Mouse (Mus musculus) right cerebral cortex, postnatal 4 days (tissue): ENCODE measurements around the gene Slc10a7.

Source experiments
- DNase-seq: peaks from one replicate; pipeline ENCODE4 v3.0.0-alpha.2; 2022

The Slc10a7 gene

DNA sequence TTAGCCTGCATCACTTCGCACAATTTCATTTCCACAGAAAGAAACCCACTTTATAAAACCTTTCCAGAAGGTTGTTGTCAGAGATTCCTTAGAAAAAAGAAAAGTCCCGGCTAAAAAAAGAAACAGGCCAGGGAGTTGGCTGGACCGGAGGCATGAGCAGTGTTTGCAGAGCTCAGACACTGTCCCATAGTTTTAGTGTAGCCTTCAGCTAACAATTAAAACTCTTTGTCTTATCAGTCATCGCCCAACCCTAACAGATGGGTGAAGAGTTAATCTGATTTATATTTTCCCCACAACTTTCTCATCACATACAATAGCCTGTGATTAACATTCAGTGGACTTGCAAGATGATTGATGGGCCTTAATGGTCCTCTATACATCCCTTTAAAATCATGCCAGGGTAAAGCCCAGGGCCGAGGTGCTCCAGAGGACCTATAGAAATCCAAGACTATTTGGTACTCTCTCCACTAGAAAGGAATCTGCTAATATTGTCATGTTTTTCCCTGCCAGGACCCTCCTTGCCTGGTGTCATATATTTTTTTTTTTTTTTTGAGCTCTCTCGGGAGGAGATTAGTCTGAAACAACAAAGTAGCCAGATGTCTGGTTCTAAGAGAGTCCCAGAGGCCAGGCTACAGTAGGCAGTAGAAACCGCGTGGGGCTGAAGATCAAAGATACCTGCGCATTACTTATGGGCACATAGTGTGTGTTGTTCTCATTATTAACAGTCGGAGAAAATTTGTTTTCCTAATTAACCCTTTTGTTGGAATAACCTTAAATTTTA lies 41.0 kb downstream of the Slc10a7 start:
- no peak for DNase-seq

DNA sequence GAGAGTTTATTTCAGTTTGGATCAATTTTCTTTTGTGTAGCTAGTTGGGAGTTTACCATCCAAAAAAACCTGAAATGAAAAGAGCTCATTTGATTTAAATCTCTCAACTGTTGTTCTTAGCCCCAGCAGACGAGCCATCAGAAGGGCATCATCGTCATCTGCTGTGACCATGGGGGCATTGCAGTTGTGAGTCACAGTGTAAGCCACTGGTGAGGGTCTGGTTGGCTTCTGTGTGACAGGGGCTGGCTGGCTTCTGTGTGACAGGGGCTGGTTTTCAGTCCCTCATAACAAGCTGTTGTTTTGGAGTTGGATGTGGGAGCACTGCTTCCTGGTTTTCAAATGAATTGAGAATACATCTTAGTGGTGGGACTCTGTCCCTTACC lies 41.6 kb downstream of the Slc10a7 start:
- DNase-seq, result no peak

DNA sequence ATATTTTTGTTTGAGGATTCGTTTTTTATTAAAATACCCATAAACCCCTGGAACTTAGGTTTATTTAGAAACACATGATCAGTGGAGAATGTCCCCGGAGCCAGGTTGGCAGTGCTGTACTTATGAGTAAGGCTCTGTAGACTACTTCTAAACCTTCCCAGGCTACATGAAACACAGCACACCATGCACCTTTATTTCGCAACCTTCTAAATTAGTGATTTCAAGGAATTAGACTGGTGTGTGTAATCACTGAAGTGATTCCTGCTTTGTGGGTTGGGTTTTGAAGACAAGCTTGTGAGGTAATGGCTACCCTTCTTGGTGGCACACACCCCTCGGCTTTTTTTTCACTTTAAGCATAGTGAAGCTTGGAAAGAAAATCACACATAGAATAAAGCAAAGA lies 46.7 kb downstream of the Slc10a7 start:
- no peak for DNase-seq

DNA sequence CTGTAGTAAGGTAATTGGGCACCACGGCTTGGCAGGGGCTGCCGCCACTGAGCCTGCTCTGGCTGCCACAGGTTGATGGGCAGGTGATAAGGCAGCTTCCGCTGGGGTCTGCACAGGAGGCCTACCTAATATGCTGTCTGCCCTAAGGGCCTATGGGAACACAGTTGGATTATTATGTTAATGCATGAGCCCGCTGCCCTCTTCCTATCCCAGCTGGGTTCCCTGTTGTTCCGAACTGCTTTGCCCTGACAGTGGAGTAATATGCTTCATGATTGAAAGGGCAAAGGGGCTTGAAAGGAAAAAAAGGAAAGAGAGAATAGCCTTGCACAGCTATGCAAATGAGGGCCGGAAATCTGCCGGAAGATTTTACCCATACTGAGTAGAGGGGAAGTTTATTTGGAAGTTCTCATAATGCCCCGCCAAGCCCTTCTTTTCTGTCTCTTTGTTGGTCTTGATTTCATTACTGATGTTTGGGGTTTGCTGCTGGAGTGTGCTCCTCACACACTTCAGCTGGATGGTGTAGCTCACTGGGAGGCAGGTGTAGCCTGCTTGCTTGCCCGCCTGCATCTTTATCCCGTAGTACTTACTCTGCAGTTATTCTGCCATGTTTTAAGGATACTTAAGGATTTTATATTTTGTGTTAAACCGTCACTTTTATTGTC lies 47.8 kb downstream of the Slc10a7 start:
- DNase-seq, result no peak

DNA sequence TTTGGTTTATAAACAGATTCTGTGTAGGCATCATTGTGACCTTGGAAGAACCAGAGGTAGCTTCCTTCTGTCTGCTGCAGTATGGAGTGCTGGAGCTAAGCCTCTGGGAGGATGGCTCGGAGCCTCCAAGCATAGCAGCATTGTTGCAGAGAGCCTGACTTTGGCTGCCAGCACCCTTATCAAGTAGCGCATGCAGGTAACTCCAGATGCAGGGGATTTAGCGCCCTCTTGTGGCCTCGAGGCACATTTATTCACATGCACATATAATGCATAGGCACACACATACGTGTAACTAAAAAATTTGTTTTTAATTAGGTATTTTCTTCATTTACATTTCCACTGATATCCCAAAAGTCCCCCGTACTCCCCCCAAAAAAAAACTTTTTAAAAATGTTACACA lies 52.5 kb downstream of the Slc10a7 start:
- no peak for DNase-seq

DNA sequence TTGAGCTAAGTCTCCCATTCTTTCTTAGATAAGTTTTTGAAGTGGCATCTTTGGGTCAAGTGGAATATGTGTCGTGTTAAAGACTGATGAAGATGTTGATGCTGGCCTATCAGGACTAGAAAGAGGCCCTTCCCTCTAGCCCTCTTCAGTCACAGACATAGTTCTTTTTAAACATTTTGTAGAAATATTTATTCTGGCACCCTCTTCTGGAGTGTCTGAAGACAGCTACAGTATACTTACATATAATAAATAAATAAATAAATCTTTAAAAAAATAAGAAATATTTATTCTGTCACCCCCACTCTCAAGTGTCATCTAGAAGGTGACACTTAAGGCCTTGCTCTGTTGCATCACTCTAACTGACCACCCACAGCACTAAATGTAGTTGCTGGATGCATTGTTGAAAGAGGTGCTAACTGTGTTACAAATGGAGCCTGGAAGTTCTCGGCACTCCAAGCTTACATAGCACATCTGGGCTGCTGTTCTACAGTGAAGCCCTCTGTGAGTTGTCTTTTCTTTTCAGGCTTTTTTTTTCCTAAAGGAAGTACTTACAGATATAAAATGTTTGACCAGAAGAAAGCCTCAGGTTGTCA lies 54.4 kb downstream of the Slc10a7 start:
- DNase-seq, result no peak

DNA sequence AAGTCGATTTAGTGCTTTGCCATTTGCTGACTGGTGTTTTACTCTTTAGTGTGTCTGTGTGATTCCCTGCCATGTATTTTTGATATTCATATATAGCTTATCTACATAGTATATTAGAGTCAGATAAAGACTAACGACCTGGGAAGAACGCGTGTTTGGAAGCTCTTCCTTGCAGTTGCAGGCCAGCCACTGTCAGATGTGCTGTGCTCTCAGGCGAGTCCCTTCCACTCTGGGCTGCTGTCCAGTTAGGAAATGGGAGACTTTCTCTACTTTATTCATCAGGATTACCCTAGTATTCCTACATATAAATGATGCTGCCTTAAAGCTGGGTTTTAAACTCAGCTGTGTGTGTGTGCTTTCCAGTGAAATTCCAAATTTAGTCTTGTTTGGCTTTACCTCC lies 55.1 kb downstream of the Slc10a7 start:
- DNase-seq, result no peak

DNA sequence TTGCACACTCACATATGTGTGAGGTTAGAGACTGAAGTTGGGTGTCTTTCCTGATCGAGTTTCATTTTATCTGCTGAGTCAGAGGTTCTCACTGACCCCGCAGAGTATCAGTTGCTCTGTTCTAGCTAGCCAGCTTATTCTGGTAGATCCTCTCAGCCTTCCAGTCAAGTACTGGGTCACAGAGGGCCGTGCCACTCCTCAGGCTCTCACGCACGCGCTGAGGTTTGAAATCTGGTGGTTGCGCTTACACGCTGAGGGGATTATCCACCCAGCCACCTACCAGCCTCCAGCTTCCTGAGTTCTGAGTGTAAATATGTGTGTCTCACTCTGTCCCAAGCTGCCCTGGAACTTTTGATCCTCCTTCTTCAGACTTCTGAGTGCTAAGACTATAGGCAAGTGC lies 59.0 kb downstream of the Slc10a7 start:
- DNase-seq, result no peak

DNA sequence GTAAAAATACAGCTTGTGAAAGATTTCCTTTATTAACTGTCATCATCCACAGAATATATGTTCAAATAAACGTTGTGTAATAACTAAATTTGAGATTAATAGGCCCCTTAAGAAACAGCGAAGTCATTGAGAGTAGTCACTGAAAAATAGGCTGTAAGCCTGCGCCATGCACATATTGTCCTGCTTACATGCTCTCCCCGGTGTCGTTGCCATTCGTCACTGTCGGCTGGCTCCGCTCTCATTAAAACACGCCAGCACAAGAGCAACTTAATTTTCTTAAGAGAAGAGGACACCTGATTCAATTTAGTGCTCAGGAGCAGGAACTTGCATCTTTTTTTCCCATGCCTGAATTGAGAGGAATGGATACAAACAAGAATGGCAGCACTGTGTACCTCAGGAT lies 62.4 kb downstream of the Slc10a7 start:
- no peak for DNase-seq

DNA sequence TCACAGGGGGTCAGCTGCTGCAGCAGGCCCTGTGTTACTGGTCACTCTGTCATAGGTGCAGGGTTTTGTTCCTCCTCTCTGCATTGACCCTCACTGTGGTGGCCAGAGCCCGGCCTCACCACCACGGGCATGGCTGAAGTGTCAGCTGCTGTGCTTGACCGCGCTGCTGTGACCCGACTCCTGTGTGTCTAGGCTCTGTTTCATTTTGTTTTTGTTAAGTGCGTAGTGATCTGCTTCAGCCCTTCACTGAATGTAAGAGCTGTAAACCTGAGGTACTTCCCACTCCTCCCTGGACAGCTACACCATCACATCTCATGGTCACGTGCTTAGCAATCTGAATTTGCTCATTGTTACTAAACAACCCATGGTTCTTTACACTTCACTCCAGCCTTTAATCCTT lies 65.1 kb downstream of the Slc10a7 start:
- DNase-seq, result no peak

DNA sequence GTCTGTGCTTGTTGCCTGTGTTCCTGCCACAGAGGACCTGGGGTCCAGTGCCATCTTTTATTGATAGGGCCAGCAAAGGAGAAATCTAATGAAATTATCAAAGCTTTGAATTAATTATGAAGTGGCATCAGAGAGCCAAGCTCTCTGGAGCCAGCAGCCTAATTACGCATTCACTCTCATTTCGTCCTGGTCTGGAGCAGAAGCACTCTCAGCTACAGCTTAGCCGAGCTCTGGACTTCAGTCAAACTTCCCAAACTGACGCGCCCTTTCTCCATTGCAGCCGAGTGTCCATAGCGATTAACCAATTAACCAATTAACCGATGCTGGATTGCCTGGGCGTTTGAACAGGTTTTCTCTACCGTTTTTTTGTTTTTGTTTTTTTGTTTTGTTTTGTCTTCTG lies 68.4 kb downstream of the Slc10a7 start:
- DNase-seq, result no peak

DNA sequence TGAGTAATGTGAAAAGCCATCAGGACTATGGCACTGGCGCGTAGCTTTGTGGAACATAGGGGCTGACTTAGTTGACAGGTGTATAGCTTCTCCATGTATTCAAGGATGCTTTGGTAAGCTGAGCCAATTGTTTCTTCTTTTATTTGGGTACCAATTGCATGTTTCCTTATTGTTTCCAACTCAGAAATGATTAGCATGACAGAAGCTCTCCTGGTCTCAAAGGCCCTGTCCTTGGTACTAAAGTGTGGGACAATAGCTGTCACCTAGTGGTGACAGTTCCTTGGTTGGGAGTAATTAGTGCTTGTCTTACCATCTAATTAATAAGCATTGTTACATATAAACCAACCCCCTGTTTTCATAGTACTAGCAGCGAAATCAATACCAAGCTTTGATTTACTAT lies 68.9 kb downstream of the Slc10a7 start:
- DNase-seq, result no peak

DNA sequence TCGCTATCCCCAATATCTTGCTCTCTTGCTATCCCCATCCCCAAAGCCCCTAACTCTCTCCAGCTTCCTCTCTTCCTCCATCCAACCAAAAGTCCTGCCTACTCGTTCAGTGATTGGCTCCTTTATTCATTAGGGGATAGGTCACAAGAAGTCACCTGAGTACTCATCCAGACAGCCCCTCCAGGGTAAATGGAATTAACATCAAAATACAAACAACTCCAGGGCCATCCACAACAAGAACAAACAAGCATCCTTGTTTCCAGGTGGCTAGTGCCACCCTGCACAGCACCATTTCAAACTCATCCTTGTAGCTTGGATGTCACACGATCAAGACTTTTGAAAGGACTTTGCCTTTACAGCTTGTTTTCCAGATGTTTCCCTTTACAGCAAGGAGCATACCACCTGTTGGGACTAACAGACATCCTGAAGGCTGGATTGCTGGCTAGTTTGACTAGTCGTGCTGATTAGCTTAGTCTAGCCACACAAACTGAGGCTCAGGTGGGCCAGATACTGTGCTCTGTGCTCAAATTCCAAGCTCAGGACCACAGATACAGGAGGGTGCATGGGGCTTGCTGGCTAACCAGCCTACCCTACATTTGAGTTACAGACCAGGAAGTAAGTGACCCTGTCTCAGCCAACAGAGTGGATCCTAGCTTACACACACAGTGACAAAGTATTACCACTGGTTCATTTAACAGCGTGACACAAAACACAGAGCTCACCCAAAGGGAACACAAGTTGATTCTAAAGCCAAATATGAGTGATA lies 75.0 kb downstream of the Slc10a7 start:
- DNase-seq, result no peak

DNA sequence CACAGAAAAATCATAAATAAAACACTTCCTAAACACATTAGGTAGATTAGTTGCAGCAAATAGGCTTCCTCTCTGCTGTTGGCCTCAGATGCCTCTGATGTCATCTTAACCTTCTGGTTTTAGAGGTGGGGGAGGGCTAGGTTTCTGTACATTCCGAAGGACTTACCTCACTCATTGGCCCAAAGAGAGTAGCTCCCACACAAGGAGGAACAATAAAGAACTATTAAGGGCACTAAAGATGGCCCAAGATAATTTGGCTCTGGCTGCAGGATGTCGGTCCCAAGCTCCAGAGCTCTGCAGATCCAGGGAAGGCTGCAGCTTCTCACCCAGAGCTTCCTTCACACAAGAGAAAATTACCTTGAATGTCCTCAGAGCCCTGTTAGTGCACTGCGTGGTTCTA lies 75.7 kb downstream of the Slc10a7 start:
- no peak for DNase-seq

DNA sequence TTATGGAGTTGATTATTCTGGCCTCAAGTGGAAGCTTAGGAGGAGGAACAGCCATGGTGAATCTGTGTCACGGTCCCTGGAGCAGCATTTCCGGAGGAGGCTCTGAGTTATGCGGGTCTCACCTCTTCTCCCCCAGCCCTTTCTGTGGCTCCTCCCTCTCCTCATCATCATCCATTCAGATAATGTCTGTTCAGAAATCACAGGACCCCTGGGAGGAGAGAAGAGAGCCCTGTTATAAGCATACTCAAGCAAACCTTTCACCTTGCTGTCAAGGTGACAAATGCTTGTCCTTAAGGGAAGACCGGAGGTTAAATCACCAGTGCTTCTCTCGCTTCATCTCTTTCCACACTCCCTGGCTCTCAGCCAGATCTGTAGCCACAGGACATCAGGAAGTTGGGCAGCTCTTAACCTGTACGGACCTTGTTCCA lies 86.3 kb downstream of the Slc10a7 start:
- no peak for DNase-seq

DNA sequence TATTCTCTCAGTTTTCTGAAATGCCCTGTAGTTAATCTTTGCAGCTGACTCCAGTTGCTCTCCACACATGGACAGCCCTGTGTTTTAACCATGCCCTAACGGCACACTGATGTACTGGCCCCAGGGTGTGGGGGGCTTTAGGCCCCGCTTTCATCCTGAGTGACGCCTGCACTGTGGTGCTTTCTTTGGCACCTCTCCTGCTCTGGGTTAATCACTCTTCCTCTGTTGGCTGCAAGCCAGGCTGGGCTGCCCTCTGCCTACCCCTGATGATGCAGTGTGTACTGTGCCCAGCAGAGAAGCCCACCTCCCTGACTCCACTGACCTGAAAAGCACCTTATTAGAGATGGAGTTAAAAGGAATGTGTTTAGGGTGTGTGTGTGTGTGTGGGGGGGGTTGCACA lies 89.1 kb downstream of the Slc10a7 start:
- peak; percentile 34 for DNase-seq

DNA sequence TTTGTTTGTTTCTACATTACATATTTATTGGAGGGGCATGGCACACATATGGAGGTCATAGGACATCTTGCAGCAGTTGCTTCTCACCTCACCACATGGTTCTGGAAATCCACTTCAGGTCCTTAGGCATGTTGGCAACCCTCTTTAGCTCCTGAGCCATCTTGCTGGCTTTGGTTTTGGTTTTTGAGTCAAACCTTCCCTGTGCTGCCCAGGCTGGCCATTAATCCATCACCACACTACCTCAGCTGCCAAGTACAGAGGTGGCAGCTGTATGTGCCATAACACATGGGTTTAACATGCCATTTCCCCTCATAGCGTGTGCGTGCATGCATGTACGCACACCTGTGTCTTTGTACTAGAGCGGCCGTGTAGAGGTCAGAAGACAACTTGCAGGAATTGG lies 93.9 kb downstream of the Slc10a7 start:
- DNase-seq, result no peak

DNA sequence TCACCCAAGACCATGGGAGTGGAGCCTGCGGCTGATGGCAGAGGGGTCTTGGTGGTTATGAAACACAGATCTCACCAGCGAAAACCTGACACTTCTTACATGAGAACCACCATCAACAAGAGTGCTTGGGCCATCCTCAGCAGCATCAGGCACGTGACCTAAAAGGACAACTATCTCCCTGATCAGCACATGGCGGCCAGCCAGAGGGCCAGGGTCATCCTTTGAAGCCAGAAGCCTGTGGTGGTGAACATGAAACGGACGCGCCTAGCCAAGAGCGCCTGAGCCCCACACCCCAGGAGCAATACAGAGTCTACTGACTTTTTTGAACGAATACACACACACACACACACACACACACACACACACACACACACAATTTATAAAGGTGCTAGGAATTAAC lies 95.3 kb downstream of the Slc10a7 start:
- no peak for DNase-seq

DNA sequence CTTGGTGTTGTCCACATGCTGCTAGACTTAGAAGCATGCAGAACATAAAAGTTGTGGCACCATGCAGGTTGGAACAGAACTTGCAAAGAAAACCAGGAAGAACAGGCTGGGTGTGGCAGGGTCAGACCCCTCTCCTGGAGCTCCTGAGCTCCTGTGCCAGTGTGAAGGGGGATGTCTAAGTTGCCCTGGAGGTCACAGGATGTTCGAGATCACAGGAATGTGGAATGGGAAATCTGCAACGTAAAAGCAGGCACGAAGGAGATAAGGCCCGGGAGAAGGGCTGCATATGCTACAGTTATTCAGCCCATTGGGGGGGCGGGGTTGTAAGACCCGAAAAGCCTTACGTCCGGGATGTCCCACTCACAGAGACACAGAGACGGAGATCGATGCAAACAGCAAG lies 100.2 kb downstream of the Slc10a7 start:
- no peak for DNase-seq

DNA sequence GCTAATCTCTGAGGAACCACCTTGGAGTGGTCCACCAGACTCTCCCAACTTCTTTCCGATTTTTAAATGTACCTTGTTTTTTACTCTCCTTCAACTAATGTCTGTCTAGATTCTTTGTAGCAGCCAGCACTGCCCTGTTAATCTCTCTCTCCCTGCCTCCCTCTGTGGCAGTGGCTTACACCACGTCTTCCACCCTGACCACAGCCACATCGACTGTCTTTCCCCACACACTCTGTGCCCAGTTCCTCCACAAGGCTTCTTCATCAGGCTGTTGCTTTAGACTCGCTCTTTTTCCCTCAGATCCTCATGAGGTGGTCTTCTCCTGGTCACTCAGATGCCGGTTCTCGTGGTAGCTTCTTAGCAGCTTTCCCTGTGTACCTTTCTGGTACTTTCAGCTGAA lies 101.9 kb downstream of the Slc10a7 start:
- no peak for DNase-seq

DNA sequence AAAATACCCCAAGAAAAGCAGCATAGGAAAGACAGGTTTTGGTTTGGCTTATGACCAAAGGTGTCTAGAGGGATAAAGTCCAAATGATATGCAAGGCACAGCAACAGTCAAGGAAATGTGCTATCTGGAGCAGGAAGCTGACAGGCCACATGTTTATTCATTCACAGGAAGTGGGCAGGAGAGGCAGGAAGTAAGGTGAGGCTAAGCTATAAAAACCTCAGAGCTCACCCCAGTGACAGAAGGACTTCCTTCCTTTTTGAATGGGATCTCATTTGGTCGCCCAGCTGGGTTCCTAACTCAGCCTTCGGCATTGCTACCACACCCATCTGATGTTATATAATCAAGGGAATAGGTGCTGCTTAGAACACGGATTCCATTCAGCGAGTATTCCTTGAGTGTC lies 113.2 kb downstream of the Slc10a7 start:
- no peak for DNase-seq

DNA sequence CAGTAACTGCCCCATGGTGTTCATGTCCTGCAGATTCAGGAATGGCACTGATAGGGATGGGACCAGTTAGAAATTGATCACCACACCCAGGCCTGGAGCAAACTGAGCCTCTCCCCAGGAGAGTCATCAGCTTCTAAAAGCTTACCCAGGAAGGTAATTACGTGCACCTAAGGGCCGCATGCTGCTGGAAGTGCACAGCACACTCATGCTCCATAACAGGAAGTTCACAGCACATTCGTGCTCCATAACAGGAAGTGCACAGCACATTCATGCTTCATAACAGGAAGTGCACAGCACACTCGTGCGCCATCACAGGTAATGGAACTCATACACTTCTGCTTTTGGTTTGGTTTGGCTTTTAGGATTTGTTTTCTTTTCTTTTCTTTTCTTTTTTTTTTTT lies 114.8 kb downstream of the Slc10a7 start:
- no peak for DNase-seq

DNA sequence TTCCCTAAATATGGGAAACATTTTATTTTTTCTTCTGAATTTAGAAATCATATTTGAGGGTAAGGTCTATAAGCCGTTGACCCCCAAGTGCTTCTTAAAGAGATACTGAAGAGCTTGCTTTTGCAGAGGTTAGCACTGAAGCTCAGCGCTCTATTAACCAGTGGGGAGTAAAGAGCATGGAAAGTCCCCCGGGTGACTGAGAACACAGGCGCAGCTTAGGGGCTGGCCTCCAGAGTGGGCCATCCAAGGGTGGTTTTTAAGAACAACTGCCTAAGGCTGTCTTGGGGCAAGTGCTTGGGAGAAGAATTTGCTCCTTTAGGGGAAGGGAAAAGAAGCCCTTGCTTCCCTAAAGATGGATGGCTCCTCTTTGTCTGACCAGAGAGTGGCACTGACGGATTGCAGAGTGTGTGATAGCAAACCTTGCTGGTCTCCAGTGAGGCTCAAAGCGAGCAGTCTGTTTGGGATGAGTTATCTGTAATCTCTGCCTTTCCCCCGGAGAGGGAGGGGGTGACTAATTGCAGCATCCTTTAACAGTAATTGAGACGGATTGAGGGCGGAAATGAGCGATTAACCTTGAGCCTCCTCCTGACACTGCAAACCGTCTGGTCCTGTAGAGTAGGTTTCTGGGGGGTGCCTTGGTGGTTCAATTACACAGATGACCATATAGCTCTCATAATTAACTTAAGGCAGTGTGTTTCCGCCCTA lies 115.7 kb downstream of the Slc10a7 start:
- no peak for DNase-seq
